Mouse (Mus musculus): ENCODE measurements around the gene Fyb.

DNA sequence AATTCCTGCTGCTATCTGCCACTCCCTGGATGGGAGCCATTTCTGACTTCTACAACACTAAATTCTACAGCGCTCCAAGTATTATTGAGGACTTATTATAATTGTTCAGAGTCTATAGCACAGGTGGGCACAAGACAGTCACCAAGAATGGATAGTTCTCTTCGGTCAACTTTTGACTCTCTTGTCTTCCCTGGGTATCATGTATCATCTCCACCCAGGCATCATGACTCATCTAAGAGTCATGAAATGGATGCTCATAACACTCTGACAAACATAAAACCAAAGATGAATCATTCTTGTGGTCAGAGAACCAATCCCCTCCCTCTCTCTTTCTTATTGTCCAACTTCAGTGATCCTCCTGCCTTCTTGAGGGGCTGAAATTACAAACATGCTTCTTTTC lies 30.3 kb upstream of the Fyb start:
- no peak for TF ChIP-seq CTCF (IDR thresholded peaks at IDR 0.05; ENCODE audit: borderline replicate concordance, insufficient read depth, low read length)
- no peak for TF ChIP-seq POLR2A (IDR thresholded peaks at IDR 0.05; ENCODE audit: low read depth, low read length)

All from embryonic fibroblast, embryonic 13.5 days (primary cell).